Mouse (Mus musculus): ENCODE results near the gene Tjp2. TPM values are rescaled to one million over a fixed set of nuclear protein-coding genes. Genes with fewer than 3 reads are reported as not detected.

Tjp2 gene
- 34.6 and 36.6 TPM in 2 replicates for polyA plus RNA-seq (2015; fragmentation: Nextera tagmentation; extraction: Ambion mirVana)

GRCm38 (mm10) chr19:24224500-24225304 lies at the start of gene Tjp2:
TSS of gene Tjp2 (minus strand) at chr19:24225030.
- peak; percentile 78 for ATAC-seq (ENCODE audit: low read depth)
- Histone ChIP-seq H3K4me3 (ENCODE audit: low read length) (peak within 1 kb of the TSS; percentile 78), H3K9me3 (ENCODE audit: control insufficient read depth, low read length) (no peaks in the 10 kb centered on the region), H3K9ac (ENCODE audit: low read length) (peak within 1 kb of the TSS; percentile 80), H3K4me2 (ENCODE audit: low read depth, low read length) (peak within 1 kb of the TSS; percentile 76), H3K4me1 (replicated peaks; ENCODE audit: control insufficient read depth, insufficient read depth, low read length) (peaks cover 11% of the 10 kb centered on the region; the same call in 1 of the 2 replicates), H3K27me3 (ENCODE audit: control insufficient read depth, insufficient read depth, low read depth, low read length) (peaks cover 8% of the 10 kb centered on the region; the same call in 1 of the 2 replicates), H3K27ac (ENCODE audit: low read length) (peak within 1 kb of the TSS; percentile 95), H3K36me3 (ENCODE audit: control insufficient read depth, insufficient read depth, low read length) (no peaks in the 10 kb centered on the region)
- under 1% methylated on average over 59 of the region's 59 CpGs for WGBS

DNA sequence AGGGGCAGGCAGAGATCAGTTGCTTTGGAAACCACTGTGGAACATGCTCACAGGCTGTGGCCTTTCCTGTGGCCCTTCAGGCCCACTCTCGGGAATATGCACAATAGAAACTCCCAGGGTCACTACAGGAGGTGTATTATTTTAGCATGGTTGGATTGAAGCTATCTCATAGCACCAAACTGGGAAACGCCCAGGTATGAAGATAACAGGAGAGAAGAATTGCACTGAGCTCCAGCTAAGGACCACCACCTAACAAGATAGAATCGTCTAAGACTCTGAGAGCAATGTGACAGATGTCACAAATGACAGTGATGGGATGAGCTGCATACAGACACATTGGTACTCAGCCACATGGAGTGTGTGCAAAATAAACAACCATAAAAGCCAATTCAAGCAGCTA lies 49.5 kb upstream of the Tjp2 start:
- Histone ChIP-seq H3K36me3 (ENCODE audit: control insufficient read depth, insufficient read depth, low read length) (0 out of 2 replicates have a peak, but pooled peaks cover 2% of the 10 kb centered on the region), H3K27me3 (ENCODE audit: control insufficient read depth, insufficient read depth, low read depth, low read length) (no peaks in the 10 kb centered on the region), H3K4me2 (ENCODE audit: low read depth, low read length) (no peak overlapping the region), H3K9ac (ENCODE audit: low read length) (no peak overlapping the region), H3K27ac (ENCODE audit: low read length) (no peak overlapping the region), H3K9me3 (ENCODE audit: control insufficient read depth, low read length) (no peaks in the 10 kb centered on the region), H3K4me3 (ENCODE audit: low read length) (no peak overlapping the region), H3K4me1 (replicated peaks; ENCODE audit: control insufficient read depth, insufficient read depth, low read length) (peaks cover 10% of the 10 kb centered on the region)
- WGBS, result 60% methylated on average over 3 of the region's 3 CpGs
- ATAC-seq (ENCODE audit: low read depth), result no peak

GRCm38 (mm10) chr19:24271746-24272426 lies 47.1 kb upstream of the Tjp2 start:
- WGBS, result 43% methylated on average over 16 of the region's 16 CpGs
- H3K4me2 ChIP-seq (ENCODE audit: low read depth, low read length), result peak overlapping the region; percentile 55
- no peaks in the 10 kb centered on the region for H3K9me3 ChIP-seq (ENCODE audit: control insufficient read depth, low read length)
- H3K9ac ChIP-seq (ENCODE audit: low read length), result peak overlapping the region; percentile 44
- no peak overlapping the region for H3K27ac ChIP-seq (ENCODE audit: low read length)
- H3K4me1 ChIP-seq (replicated peaks; ENCODE audit: control insufficient read depth, insufficient read depth, low read length), result peaks cover 5% of the 10 kb centered on the region
- peak; percentile 91 for ATAC-seq (ENCODE audit: low read depth)
- no peaks in the 10 kb centered on the region for H3K27me3 ChIP-seq (ENCODE audit: control insufficient read depth, insufficient read depth, low read depth, low read length)
- 0 out of 2 replicates have a peak, but pooled peaks cover 2% of the 10 kb centered on the region for H3K36me3 ChIP-seq (ENCODE audit: control insufficient read depth, insufficient read depth, low read length)
- peak overlapping the region; percentile 30; the same call in 1 of the 2 replicates for H3K4me3 ChIP-seq (ENCODE audit: low read length)

DNA sequence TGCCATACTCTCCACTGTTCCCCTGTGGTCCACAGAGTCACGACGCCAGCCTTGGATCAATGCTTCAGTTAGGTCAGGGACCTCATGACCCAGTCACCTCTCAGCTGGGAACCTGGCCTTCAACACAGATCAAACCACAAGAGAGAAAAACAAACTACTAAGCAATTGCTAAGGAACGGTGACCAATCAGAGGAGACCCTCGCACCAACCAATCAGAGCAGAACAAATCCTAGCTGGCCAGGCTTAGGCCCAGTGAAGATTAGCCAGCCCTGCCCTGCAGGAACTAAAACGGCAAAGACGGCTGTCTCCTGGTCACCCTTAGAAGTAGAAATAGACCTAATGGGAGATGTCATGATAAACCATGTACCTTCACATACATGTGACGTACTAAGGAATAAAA lies 46.5 kb upstream of the Tjp2 start:
- Histone ChIP-seq H3K9me3 (ENCODE audit: control insufficient read depth, low read length) (no peaks in the 10 kb centered on the region), H3K9ac (ENCODE audit: low read length) (peak overlapping the region; percentile 44), H3K27ac (ENCODE audit: low read length) (no peak overlapping the region), H3K4me3 (ENCODE audit: low read length) (peak overlapping the region; percentile 30; the same call in 1 of the 2 replicates), H3K36me3 (ENCODE audit: control insufficient read depth, insufficient read depth, low read length) (0 out of 2 replicates have a peak, but pooled peaks cover 2% of the 10 kb centered on the region), H3K27me3 (ENCODE audit: control insufficient read depth, insufficient read depth, low read depth, low read length) (no peaks in the 10 kb centered on the region), H3K4me1 (replicated peaks; ENCODE audit: control insufficient read depth, insufficient read depth, low read length) (peaks cover 5% of the 10 kb centered on the region), H3K4me2 (ENCODE audit: low read depth, low read length) (peak overlapping the region; percentile 55)
- WGBS, result 49% methylated on average over 7 of the region's 7 CpGs
- peak; percentile 81 for ATAC-seq (ENCODE audit: low read depth)

- Histone ChIP-seq H3K36me3 (ENCODE audit: control insufficient read depth, insufficient read depth, low read length) (no peaks in the 10 kb centered on the region; the same call in 1 of the 2 replicates), H3K4me3 (ENCODE audit: low read length) (no peak overlapping the region), H3K27ac (ENCODE audit: low read length) (no peak overlapping the region), H3K9me3 (ENCODE audit: control insufficient read depth, low read length) (no peaks in the 10 kb centered on the region), H3K9ac (ENCODE audit: low read length) (no peak overlapping the region), H3K27me3 (ENCODE audit: control insufficient read depth, insufficient read depth, low read depth, low read length) (no peaks in the 10 kb centered on the region), H3K4me2 (ENCODE audit: low read depth, low read length) (no peak overlapping the region), H3K4me1 (replicated peaks; ENCODE audit: control insufficient read depth, insufficient read depth, low read length) (peaks cover 5% of the 10 kb centered on the region)
- WGBS, result 69% methylated on average over 4 of the region's 4 CpGs
- ATAC-seq (ENCODE audit: low read depth), result no peak
Measured at GRCm38 (mm10) chr19:24268531-24268930, 43.7 kb upstream of the Tjp2 start.

- Histone ChIP-seq H3K4me3 (ENCODE audit: low read length) (no peak overlapping the region), H3K36me3 (ENCODE audit: control insufficient read depth, insufficient read depth, low read length) (no peaks in the 10 kb centered on the region; the same call in 1 of the 2 replicates), H3K9ac (ENCODE audit: low read length) (no peak overlapping the region), H3K27me3 (ENCODE audit: control insufficient read depth, insufficient read depth, low read depth, low read length) (no peaks in the 10 kb centered on the region), H3K4me2 (ENCODE audit: low read depth, low read length) (no peak overlapping the region), H3K4me1 (replicated peaks; ENCODE audit: control insufficient read depth, insufficient read depth, low read length) (peaks cover under 1% of the 10 kb centered on the region), H3K9me3 (ENCODE audit: control insufficient read depth, low read length) (no peaks in the 10 kb centered on the region), H3K27ac (ENCODE audit: low read length) (peak overlapping the region; percentile 14; the same call in 1 of the 2 replicates)
- 70% methylated on average over 7 of the region's 7 CpGs for WGBS
- no peak for ATAC-seq (ENCODE audit: low read depth)
Measured at GRCm38 (mm10) chr19:24266046-24266830, 41.4 kb upstream of the Tjp2 start.

- no peak overlapping the region for H3K9ac ChIP-seq (ENCODE audit: low read length)
- no peak overlapping the region for H3K4me2 ChIP-seq (ENCODE audit: low read depth, low read length)
Measured at GRCm38 (mm10) chr19:24264991-24265390, 40.2 kb upstream of the Tjp2 start.

GRCm38 (mm10) chr19:24262736-24263135 lies 37.9 kb upstream of the Tjp2 start:
- 86% methylated on average over 14 of the region's 14 CpGs for WGBS
- no peak overlapping the region for H3K27ac ChIP-seq (ENCODE audit: low read length)
- no peak overlapping the region for H3K9ac ChIP-seq (ENCODE audit: low read length)
- H3K4me3 ChIP-seq (ENCODE audit: low read length), result no peak overlapping the region
- no peaks in the 10 kb centered on the region for H3K9me3 ChIP-seq (ENCODE audit: control insufficient read depth, low read length)
- no peak overlapping the region for H3K4me2 ChIP-seq (ENCODE audit: low read depth, low read length)
- ATAC-seq (ENCODE audit: low read depth), result no peak
- no peaks in the 10 kb centered on the region; the same call in 1 of the 2 replicates for H3K36me3 ChIP-seq (ENCODE audit: control insufficient read depth, insufficient read depth, low read length)
- H3K27me3 ChIP-seq (ENCODE audit: control insufficient read depth, insufficient read depth, low read depth, low read length), result no peaks in the 10 kb centered on the region
- peaks cover 9% of the 10 kb centered on the region for H3K4me1 ChIP-seq (replicated peaks; ENCODE audit: control insufficient read depth, insufficient read depth, low read length)

More at GRCm38 (mm10) chr19:24264991-24265390, 40.2 kb upstream of the Tjp2 start:
- peak; percentile 77 for ATAC-seq (ENCODE audit: low read depth)
- Histone ChIP-seq H3K27me3 (ENCODE audit: control insufficient read depth, insufficient read depth, low read depth, low read length) (no peaks in the 10 kb centered on the region), H3K36me3 (ENCODE audit: control insufficient read depth, insufficient read depth, low read length) (no peaks in the 10 kb centered on the region; the same call in 1 of the 2 replicates), H3K4me1 (replicated peaks; ENCODE audit: control insufficient read depth, insufficient read depth, low read length) (no peaks in the 10 kb centered on the region), H3K27ac (ENCODE audit: low read length) (no peak overlapping the region), H3K9me3 (ENCODE audit: control insufficient read depth, low read length) (no peaks in the 10 kb centered on the region), H3K4me3 (ENCODE audit: low read length) (no peak overlapping the region)
- WGBS, result 28% methylated on average over 7 of the region's 7 CpGs
